Mouse (Mus musculus) embryonic facial prominence, embryonic 11.5 days (tissue): Measurements from ENCODE around the gene Ube3a. TPM values are rescaled to one million over a fixed set of nuclear protein-coding genes. Genes with fewer than 3 reads are reported as not detected.

Experiments
- ATAC-seq: fragments of 200-750 bp; cut with Nextera tagmentation; replicated peaks from 2 replicates; pipeline ENCODE4 v1.8.0; 2017; ENCODE audit warnings: low read depth; ENCODE audit not compliant: insufficient number of reproducible peaks, low FRiP score, low TSS enrichment
- DNase-seq: peaks from one replicate; pipeline ENCODE4 v3.0.0-alpha.2; 2015; ENCODE audit warnings: low spot score
- H3K27ac ChIP-seq: fragments of 300-500 bp; sonication (generic); replicated peaks from 2 replicates; pipeline ENCODE4 v1.5.1; 2014; ENCODE audit warnings: mild to moderate bottlenecking, low read depth, low read length, control low read depth
- H3K27me3 ChIP-seq: fragments of 300-500 bp; sonication (generic); 2 replicates; pipeline ENCODE4 v1.6.1; 2014; ENCODE audit warnings: mild to moderate bottlenecking, low read length, moderate library complexity, mixed read lengths; ENCODE audit not compliant: control insufficient read depth, insufficient read depth
- H3K36me3 ChIP-seq: fragments of 300-500 bp; sonication (generic); replicated peaks from 2 replicates; pipeline ENCODE4 v1.6.1; 2014; ENCODE audit warnings: low read depth, mild to moderate bottlenecking, low read length, moderate library complexity, mixed read lengths; ENCODE audit not compliant: control insufficient read depth, insufficient read depth
- H3K4me1 ChIP-seq: fragments of 300-500 bp; sonication (generic); 2 replicates; pipeline ENCODE4 v1.6.1; 2014; ENCODE audit warnings: low read length, mixed read lengths; ENCODE audit not compliant: control insufficient read depth, insufficient read depth
- H3K4me2 ChIP-seq: fragments of 300-500 bp; sonication (generic); 2 replicates; pipeline ENCODE4 v1.6.1; 2014; ENCODE audit warnings: low read depth, mild to moderate bottlenecking, control low read depth, low read length, moderate library complexity
- H3K4me3 ChIP-seq: fragments of 300-500 bp; sonication (generic); 2 replicates; pipeline ENCODE4 v1.5.1; 2014; ENCODE audit warnings: low read depth, low read length, control low read depth
- H3K9ac ChIP-seq: fragments of 300-500 bp; sonication (generic); replicated peaks from 2 replicates; pipeline ENCODE4 v1.6.1; 2014; ENCODE audit warnings: mild to moderate bottlenecking, control low read depth, low read length
- H3K9me3 ChIP-seq: fragments of 300-500 bp; sonication (generic); replicated peaks from 2 replicates; pipeline ENCODE4 v1.6.1; 2016; ENCODE audit warnings: mild to moderate bottlenecking, low read length, inconsistent platforms, mixed read lengths; ENCODE audit not compliant: control insufficient read depth
- WGBS: fragments of 180-500 bp; shearing (Covaris S2); extraction: QIAGEN DNeasy Blood & Tissue Kit; methylation state at CpG from one replicate; pipeline ENCODE4 v1.1.7; 2014; 5-methylcytosine and 5-hydroxymethylcytosine counted together
- polyA plus RNA-seq: library from polyadenylated mRNA; unstranded; fragments of >200 nt; fragmentation: Nextera tagmentation; extraction: Ambion mirVana; gene quantifications from 2 replicates; pipeline ENCODE4 v1.2.1, GENCODE M21; 2014

Gene Ube3a
- polyA plus RNA-seq: 131 and 141 TPM in 2 replicates

DNA sequence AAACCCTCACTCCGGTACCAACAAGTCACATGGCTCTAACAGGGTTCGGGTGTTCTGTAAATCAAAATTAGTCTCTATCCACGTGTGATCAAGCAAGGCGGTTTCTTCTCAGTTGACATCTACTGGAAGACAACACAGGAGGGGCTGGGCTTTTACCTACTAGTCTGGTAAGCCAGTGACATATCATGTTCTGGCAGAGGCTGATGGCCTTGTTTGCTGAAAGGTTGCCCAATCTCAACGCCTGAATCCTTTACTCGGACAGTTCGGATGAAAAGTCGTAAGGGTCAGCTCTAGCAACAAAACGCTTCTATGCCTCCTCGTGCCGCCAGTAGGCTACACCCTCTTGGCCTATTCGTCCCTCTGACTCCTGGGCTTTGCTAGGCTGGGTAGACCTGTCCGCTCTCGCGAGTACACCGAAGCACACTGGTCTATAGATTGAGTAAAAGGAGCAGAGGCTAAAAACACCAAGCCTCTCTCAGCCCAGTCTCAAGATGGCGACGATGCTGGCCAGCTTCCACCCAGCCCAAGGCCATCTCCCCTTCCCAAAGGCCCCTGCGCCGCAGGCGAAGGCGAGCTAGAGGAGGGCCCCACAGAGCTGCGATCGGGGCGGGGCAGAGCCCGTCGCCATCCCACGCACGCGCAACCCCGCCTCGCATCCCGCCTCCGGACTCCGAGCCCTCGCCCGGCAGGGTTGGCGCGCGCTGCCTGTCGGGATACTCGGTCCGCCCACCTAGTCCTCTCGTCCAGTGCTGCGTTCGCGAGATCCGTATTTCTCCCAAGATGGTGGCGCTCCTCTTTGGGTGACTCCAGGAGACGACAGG lies at the start of gene Ube3a:
Ube3a (plus strand) TSS at position 706 of the 821 bp plus-strand sequence.
- Histone ChIP-seq H3K9me3 (no peaks in the 10 kb centered on the region), H3K9ac (peak within 1 kb of the TSS; percentile 96), H3K4me2 (peak within 1 kb of the TSS; percentile 26), H3K36me3 (no peaks in the 10 kb centered on the region), H3K4me3 (peak within 1 kb of the TSS; percentile 95), H3K4me1 (no peaks in the 10 kb centered on the region), H3K27me3 (no peaks in the 10 kb centered on the region), H3K27ac (peak within 1 kb of the TSS; percentile 94)
- ATAC-seq (peak; percentile 99), DNase-seq (peak; percentile 97)
- WGBS: under 1% methylated on average over 50 of the region's 50 CpGs

- no peak overlapping the region for H3K4me3 ChIP-seq
- H3K27me3 ChIP-seq: no peaks in the 10 kb centered on the region
- no peaks in the 10 kb centered on the region for H3K36me3 ChIP-seq
- DNase-seq (no peak), ATAC-seq (no peak)
- no peaks in the 10 kb centered on the region for H3K4me1 ChIP-seq
- H3K9me3 ChIP-seq: no peaks in the 10 kb centered on the region
- no peak overlapping the region for H3K4me2 ChIP-seq
- no peak overlapping the region for H3K27ac ChIP-seq
- H3K9ac ChIP-seq: no peak overlapping the region
Measured at GRCm38 (mm10) chr7:59192831-59193230, 35.7 kb upstream of the Ube3a start.

DNA sequence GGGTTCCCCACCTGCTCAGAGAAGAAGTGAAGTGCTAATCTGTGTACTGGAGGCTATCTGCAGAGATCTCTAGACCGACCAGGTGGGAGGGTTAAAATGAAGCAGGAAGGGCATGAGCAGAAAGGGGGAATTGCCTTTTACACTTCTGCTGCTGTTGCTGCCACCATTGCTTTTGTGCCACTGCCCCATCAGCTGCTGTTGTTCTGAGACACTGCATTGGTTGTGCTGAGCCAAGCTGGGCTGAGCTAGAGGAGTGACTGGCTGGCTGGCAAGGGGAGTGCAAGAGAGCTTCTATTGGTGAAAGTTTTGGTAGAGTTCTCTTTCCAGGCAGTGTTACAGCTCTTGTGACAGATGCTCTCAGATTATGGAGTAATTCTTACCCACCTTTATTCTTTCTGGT lies 13.6 kb upstream of the Ube3a start:
- H3K9me3 ChIP-seq: no peaks in the 10 kb centered on the region
- no peak overlapping the region for H3K4me2 ChIP-seq
- no peak overlapping the region for H3K4me3 ChIP-seq
- H3K27ac ChIP-seq: no peak overlapping the region
- H3K36me3 ChIP-seq: no peaks in the 10 kb centered on the region
- DNase-seq: no peak
- no peak overlapping the region for H3K9ac ChIP-seq
- no peaks in the 10 kb centered on the region for H3K27me3 ChIP-seq
- 72% methylated on average over 1 of the region's 1 CpGs for WGBS
- H3K4me1 ChIP-seq: no peaks in the 10 kb centered on the region
- no peak for ATAC-seq

DNA sequence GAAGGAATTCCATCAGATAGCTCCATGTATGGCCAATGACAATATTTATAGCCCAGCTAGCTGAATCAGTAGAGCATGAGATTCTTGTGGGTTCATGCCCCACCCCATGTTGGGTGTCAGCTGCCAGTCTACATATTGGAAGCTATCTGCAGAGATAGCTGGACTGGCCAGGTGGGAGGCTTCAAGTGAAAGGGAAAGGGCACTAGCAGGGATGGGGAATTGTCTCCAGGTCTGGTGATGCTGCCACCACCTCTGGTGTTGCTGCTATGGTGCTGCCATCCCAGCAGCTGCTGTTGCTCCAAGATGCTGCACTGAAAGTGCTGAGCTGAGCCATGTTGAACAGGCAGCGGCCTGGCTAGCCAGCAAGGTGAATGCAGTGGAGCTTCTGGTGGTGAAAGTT lies 7.3 kb upstream of the Ube3a start:
- DNase-seq: no peak
- H3K27me3 ChIP-seq: no peaks in the 10 kb centered on the region
- no peak overlapping the region for H3K27ac ChIP-seq
- WGBS: 80% methylated on average over 1 of the region's 1 CpGs
- H3K9me3 ChIP-seq: no peaks in the 10 kb centered on the region
- ATAC-seq: no peak
- no peak overlapping the region for H3K4me2 ChIP-seq
- no peaks in the 10 kb centered on the region for H3K4me1 ChIP-seq
- H3K9ac ChIP-seq: no peak overlapping the region
- no peaks in the 10 kb centered on the region for H3K36me3 ChIP-seq
- H3K4me3 ChIP-seq: no peak overlapping the region

- DNase-seq (no peak), ATAC-seq (peak; percentile 84; the same call in 1 of the 2 replicates)
- WGBS: under 1% methylated on average over 39 of the region's 39 CpGs
- Histone ChIP-seq H3K4me2 (peak overlapping the region; percentile 26), H3K4me3 (peak overlapping the region; percentile 95), H3K9me3 (no peaks in the 10 kb centered on the region), H3K36me3 (no peaks in the 10 kb centered on the region), H3K27ac (peak overlapping the region; percentile 94), H3K4me1 (no peaks in the 10 kb centered on the region), H3K27me3 (no peaks in the 10 kb centered on the region), H3K9ac (peak overlapping the region; percentile 96)
Measured at GRCm38 (mm10) chr7:59228866-59229182, 274 bp downstream of the Ube3a start.

DNA sequence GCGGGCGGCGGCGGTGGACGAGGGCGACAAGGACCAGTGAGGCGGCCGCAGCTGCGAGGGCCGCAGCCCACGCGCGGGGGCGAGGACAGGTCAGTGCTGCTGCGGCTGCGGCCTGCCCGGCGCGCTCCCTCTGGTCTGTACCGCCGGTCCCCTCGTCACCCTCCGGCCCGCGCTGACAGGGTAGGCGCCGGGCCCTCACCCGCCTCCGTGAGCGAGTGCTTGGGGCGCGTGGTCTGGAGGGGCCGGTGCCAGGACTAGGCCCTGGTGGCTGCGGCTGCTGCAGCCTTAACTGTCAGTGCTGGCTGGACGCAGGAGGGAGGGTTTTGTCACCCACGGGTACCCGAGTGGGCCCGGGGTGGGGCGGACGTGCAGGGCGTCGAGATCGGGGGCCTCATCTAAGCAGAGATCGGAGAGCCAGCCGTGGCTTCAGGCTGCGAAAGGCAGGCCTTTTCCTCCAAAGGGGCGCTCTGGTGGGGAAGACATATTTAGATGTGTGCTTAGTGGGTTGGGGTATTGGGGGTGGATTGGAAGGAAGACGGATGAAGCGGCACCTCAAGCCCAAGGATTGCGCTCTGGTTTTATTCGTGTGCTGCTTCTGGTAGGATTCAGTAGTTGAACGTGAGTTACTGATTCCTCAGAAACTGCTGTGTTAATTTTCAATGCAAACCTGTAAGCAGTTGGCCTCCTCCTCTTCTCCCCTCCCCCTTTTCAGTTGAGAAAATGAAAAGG lies 797 bp downstream of the Ube3a start:
- H3K27ac ChIP-seq: peak overlapping the region; percentile 94
- H3K9me3 ChIP-seq: no peaks in the 10 kb centered on the region
- ATAC-seq (peak; percentile 61), DNase-seq (peak; percentile 50)
- under 1% methylated on average over 36 of the region's 52 CpGs for WGBS
- no peaks in the 10 kb centered on the region for H3K36me3 ChIP-seq
- H3K27me3 ChIP-seq: no peaks in the 10 kb centered on the region
- H3K4me2 ChIP-seq: peak overlapping the region; percentile 26
- H3K4me1 ChIP-seq: no peaks in the 10 kb centered on the region
- H3K9ac ChIP-seq: peak overlapping the region; percentile 96
- H3K4me3 ChIP-seq: peak overlapping the region; percentile 95

DNA sequence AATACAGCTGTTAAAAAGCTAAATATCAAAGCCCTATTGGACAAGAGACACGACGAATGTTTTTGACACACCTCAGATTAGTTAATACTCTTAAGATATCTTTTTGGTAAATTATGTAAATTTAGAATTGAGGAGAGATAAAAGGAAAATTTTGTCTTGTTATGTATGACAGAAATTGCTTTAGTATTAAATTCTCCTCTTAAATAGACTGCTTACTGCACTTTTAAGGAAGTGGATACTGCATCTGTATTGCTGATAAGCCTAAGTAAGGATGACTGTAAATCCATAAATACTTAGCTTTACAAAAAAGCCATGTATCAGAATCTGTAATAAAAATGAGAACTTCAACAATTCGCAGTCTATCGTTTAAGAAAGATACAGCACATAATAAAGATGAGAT lies 1.8 kb downstream of the Ube3a start:
- no peak overlapping the region for H3K9ac ChIP-seq
- H3K4me1 ChIP-seq: no peaks in the 10 kb centered on the region
- no peaks in the 10 kb centered on the region for H3K27me3 ChIP-seq
- H3K36me3 ChIP-seq: no peaks in the 10 kb centered on the region
- H3K9me3 ChIP-seq: no peaks in the 10 kb centered on the region
- H3K4me3 ChIP-seq: peak overlapping the region; percentile 95
- H3K27ac ChIP-seq: no peak overlapping the region
- 64% methylated on average over 4 of the region's 4 CpGs for WGBS
- no peak for DNase-seq
- no peak for ATAC-seq
- H3K4me2 ChIP-seq: peak overlapping the region; percentile 19; the same call in 1 of the 2 replicates

GRCm38 (mm10) chr7:59230768-59231167 lies 2.2 kb downstream of the Ube3a start:
- ATAC-seq (no peak), DNase-seq (no peak)
- WGBS: 73% methylated on average over 5 of the region's 5 CpGs
- Histone ChIP-seq H3K4me2 (no peak overlapping the region; the same call in 1 of the 2 replicates), H3K9ac (no peak overlapping the region), H3K27ac (no peak overlapping the region), H3K4me3 (peak overlapping the region; percentile 10; the same call in 1 of the 2 replicates), H3K36me3 (no peaks in the 10 kb centered on the region), H3K27me3 (no peaks in the 10 kb centered on the region), H3K9me3 (no peaks in the 10 kb centered on the region), H3K4me1 (no peaks in the 10 kb centered on the region)
